Mouse (Mus musculus): ENCODE data around the gene Ciita. TPM values are rescaled to one million over a fixed set of nuclear protein-coding genes. Genes with fewer than 3 reads are reported as not detected.

Ciita gene
- total RNA-seq, 2 experiments from 2014 or later = 0.70 TPM; not detected in 1

DNA sequence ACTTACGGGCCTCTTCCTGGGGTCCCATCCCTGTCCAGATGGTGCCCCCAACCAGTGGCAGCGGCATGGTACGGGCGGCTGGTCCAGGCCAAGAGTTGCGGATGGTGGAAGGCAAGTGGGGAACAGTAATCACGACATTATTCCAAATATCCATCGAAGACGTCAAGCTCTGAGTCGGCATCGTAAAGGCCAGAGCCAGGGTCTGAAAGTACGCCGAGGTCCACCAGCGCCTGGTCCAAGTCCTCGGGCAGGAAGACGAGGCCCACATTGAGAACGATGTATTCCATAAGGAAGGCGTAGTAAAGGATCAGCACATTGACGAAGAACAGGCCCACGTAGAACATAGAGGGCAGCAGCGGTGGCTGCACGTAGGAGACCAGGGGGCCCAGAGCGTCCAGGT, 62.4 kb downstream of the Ciita start:
- ATAC-seq (replicated peaks; ENCODE audit: low FRiP score, low TSS enrichment, poor library complexity, severe bottlenecking) = no peak

DNA sequence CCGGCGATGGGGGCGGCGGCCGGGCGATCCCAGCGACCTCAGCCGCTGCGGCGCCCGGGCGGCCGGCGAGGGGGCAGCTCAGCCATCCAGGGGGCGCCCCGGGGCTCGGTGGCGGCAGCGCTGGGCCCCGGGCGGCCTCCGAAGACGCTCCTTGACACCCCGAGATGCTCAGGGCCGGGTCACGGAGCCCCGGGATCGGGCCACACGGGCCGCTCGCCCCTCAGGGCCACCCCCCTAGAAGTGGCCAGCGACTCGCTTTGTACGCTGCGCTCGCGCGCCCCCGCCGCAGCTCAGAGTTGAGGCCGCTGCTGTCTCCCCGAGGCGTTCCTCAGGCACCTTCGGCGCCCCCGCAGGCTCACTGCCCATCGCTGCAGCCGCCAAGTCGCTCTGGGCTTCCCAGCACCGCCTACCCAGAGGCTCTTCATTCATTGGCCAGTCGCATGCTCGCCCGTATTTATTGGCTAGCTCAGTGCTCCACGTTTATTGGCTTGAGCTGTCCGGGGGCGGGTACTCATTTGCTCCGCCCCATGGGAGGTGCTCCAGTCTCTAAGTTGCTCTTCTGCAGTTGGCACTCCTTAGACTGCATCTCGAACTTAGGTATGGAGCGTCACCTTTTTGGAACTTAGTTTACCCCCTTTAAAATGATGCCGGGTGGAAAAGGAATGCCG, 63.0 kb downstream of the Ciita start, which contains the start of gene Dexi:
TSS of gene Dexi (minus strand) at position 357 of the 668 bp plus-strand sequence.
- ATAC-seq (replicated peaks; ENCODE audit: low FRiP score, low TSS enrichment, poor library complexity, severe bottlenecking) = peak; percentile 92

DNA sequence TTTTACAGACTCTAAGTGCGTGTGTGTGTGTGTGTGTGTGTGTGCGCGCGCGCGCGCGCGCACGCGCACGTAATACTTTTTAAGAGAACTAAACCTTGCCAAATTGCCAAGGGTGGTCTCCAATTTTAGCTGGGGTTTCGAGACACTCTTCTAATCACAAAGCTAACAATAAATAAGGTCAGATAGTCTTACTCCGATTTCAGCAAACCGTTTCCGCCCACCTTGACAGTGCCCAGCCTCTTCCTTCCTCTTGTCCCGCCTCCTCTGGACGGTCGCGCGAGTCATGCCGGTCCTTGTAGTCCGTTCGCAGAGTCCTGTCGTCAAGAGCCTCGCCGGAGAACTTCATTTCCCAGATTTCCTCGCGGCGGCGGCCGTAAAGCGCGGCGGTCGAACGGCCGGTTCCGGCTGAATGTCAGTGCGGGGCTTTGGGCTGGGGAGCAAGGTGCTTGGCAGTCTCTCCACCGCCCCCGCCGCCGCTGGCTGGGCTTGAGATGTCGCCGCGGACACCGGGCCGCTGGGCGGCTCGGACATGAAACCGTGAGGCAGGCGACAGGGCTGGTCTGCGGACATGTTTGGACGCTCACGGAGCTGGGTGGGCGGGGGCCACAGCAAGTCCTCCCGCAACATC, 65.2 kb downstream of the Ciita start, which contains the start of gene Clec16a:
TSS of gene Clec16a (plus strand) at position 345 of the 628 bp plus-strand sequence.
- peak; percentile 77 for ATAC-seq (replicated peaks; ENCODE audit: low FRiP score, low TSS enrichment, poor library complexity, severe bottlenecking)

DNA sequence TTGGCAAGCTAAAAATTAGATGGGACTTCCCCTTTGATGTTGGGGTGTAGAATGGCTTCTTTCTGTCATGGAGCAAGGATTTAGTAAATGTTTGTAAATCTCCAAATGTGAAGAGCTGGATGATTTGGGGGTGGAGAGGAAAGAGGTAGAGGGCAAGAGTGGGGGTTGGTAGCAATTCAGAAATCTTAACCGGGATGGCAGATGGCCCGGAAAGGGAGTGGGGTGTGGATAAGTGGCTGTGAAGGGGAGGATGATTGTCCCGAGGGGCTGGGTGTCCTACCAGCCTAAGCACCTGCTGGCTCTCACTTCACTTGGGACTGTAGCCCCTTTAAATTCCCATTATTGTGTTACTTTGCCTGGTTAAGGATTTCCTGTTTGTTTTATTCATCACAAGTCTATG, 67.0 kb downstream of the Ciita start:
- no peak for ATAC-seq (replicated peaks; ENCODE audit: low FRiP score, low TSS enrichment, poor library complexity, severe bottlenecking)

DNA sequence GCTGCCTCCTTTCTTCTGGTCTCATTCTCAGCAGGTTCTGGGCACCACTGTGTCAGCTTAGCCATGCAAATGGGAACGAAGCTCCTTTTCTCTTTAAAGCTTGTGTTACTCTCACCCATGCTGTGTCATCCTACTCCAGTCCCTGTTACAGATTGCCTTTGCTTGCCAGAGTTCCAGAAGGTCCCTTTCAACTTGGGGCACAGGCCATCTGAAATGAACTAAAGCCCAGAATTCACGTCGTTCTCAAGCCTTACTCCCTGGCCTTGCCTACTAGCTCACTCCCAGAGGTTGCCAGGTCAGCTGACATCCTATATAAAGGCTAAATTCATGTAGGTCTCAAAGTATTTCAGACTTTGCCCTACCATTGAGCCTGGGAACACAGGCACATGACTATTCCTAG, 69.1 kb downstream of the Ciita start:
- no peak for ATAC-seq (replicated peaks; ENCODE audit: low FRiP score, low TSS enrichment, poor library complexity, severe bottlenecking)

DNA sequence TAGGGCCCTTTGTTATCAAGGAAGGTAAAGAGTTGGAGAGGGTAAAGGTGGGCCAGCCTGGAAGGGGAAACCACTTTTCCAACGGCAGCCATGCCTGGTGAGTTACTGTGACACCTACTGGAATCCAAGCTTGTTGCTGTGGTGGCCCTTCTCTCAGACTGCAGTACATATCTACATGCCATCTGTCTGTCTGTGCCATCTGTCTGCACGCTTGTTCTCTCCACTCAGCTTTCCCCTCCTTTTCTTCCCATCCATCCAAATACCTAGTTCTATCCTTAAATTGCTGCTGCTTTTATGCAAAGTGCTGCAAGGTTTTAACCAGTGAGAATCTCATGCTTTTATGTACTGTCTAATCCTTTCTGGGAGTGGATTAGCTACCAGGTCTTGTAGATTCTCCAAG, 69.7 kb downstream of the Ciita start:
- no peak for ATAC-seq (replicated peaks; ENCODE audit: low FRiP score, low TSS enrichment, poor library complexity, severe bottlenecking)

DNA sequence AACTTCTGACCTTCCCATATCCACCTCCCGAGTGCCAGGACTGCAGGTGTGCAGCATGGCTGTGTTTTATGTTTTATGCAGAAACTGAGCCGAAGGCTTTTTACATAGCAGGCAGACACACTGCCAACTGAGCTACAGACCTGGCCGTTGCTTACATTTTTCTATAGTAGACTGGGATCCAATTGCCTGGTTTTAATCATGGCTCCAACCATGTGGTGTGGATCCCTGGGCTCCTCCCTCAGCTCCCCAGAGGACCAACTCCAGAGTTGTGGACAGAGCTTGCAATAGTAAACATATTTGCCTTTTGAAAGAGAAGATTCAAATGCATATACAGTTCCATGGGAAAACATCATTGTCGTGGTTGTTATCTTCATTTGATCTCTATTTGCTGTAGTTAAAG, 71.7 kb downstream of the Ciita start:
- no peak for ATAC-seq (replicated peaks; ENCODE audit: low FRiP score, low TSS enrichment, poor library complexity, severe bottlenecking)

DNA sequence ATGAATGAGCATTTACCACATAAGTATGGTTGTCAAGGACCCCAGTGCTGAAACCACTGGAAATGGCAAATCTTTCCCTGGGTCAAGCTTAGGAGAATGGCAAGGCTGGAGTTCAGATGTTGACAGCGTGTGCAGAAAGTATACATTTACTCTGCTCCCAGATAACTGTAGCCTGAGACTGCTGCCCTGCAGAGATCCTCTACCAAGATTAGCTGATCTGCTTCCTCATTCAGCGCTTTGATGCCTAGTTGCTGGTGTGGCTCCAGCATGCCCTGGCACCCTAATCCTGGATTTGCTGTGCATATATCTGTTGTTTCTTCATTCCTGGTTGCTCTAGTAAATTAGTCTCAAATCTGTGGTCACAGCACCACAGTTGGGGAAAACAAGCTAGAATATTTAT, 74.0 kb downstream of the Ciita start:
- ATAC-seq (replicated peaks; ENCODE audit: low FRiP score, low TSS enrichment, poor library complexity, severe bottlenecking) = peak; percentile 60

DNA sequence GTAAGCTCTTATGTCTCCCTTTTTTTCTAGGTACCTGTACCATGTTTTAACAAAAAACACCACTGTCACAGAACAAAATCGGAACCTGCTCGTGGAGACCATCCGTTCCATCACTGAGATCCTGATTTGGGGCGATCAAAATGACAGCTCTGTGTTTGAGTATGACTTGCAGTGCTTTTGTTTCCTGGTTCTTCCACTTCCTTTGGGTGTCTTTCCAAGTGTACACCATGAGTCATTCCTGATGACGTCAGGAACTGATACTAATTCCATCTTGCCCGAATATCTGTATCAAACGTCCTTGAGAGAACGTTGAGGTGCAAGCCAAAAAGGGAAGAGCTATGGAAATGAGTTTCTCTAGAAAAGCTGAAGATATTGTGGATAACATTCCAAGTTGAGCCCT, 80.1 kb downstream of the Ciita start:
- ATAC-seq (replicated peaks; ENCODE audit: low FRiP score, low TSS enrichment, poor library complexity, severe bottlenecking) = no peak

DNA sequence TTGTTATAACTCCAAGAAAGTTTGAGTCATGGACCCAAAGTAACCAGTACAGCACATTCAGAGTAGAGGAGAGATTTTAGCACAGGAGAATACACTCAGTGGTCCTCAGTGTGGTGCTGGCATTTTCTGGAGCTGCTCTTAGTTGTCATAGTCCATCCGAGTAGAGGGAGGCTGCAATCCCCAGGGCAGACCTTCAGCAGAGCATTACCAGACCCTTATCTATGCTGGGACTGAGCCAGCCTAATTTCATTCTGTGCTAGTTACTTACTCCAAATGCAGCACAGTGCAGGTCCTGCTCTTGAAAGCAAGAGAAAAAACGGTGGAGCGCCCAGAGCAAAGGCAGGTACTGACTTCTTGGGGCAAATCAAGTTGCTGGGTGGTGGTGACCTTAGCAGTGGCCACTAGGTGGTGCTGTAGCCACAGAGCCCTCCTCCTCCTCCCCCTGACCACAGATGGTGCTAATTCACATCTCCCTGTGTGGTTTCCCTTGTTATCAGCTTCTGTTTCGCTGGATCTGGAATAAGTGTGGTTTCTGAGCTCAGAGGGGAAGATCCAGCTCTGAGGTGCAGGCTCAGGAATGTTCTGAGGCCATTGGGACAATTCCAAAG, 85.5 kb downstream of the Ciita start:
- ATAC-seq (replicated peaks; ENCODE audit: low FRiP score, low TSS enrichment, poor library complexity, severe bottlenecking) = peak; percentile 97

DNA sequence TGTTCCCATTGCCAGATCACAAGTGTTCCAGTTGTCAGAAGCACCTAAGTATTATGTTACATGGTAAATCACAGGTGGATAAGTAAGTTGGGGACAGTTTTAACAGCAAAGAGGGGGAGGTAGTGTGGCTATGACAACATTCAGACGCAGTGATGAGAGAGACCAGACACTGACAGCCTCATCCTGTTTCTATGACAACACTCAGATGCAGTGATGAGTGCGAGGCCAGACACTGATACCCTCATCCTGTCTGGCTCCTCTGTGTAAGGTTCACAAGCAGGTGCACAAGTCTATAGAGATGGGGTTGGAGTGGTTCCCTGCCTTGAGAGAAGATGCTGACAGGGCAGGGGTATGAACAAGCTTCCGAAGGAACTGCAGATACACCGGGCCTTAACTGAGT, 87.3 kb downstream of the Ciita start:
- ATAC-seq (replicated peaks; ENCODE audit: low FRiP score, low TSS enrichment, poor library complexity, severe bottlenecking) = no peak

DNA sequence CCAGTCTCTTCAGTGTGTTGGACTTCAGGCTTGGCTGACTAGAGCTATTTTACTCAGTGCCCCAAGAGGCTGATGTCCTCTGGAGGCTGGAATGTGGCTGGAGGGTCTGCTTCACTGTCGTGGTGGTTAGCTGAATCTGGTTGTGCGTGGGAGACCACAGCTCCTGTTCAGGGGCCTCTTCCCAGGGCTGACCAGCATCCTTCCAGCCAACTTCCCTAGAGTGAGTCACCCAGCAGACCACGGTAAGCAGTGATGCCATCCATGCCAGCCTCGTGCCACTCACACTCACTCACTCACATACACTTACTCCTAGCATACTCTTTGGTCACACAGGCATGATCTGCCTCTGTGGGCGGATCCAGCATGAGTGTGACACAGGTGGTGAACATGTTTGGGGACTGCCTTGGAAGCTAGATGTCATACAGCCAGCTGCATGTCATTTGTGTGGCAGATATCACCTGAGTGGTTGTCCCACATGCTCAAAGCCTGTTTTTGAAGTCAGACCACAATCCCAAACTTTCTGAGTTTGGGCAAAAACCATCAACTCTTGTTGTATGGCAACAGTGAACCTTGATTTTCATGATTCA, 90.0 kb downstream of the Ciita start:
- ATAC-seq (replicated peaks; ENCODE audit: low FRiP score, low TSS enrichment, poor library complexity, severe bottlenecking) = no peak

DNA sequence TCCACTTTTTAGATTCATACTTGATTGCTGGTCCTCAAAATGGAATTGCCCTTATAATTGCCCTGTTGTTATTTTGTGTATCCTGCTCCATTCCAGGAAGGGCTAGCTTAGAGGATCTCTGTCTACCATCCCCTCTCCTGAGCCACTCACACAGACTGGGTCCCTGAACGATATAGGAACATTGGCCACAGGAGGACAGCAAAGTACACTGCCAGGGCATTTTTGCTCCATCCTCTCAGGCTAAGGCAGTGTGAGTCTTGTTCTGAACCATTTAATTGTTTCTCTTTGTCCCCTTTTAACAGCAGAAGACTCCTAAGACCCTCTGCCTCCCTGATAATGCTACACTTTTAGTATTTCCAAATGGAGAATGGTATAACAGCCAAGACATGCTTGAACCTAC, 90.8 kb downstream of the Ciita start:
- ATAC-seq (replicated peaks; ENCODE audit: low FRiP score, low TSS enrichment, poor library complexity, severe bottlenecking) = no peak

DNA sequence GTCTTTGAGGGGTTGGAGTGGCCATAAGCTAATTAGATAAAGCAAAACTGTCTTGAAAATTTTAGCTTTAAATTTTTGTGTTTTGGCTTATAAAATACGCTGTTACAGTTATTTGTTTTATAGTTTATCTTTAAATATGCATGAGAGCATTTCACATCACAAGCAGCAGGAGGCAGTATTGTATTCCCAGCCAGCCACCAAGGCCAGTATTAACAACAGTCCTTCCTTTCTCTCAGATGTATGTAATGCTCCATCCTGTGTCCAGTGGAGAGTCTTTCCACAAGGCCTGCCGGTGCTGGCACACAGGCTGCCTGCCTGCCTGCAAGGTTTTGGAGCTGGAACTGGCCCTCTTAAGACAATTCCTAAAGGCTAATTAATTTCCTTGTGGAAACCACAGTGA, 92.0 kb downstream of the Ciita start:
- ATAC-seq (replicated peaks; ENCODE audit: low FRiP score, low TSS enrichment, poor library complexity, severe bottlenecking) = 0 out of 2 replicates have a peak, but pooled peaks have one; percentile 42

DNA sequence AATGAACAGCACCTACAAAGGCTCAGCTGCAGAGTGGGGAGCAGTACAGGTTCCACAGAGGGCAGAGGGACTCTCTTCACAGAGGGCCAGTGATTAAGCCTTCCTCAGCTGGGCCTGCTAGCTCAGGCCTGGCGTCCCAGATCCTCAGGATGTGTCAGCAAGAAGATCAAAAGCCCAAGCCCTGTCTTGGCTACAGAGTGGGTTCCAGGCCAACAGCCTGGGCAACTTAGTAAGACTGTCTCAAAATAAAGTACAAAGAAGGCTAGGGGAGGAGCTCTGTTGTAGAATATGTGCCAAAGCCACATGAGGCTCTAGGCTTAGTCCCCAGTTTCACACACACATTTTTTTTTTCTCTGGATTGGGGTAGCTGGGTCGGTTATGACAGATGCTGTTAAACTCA, 95.1 kb downstream of the Ciita start:
- ATAC-seq (replicated peaks; ENCODE audit: low FRiP score, low TSS enrichment, poor library complexity, severe bottlenecking) = no peak

DNA sequence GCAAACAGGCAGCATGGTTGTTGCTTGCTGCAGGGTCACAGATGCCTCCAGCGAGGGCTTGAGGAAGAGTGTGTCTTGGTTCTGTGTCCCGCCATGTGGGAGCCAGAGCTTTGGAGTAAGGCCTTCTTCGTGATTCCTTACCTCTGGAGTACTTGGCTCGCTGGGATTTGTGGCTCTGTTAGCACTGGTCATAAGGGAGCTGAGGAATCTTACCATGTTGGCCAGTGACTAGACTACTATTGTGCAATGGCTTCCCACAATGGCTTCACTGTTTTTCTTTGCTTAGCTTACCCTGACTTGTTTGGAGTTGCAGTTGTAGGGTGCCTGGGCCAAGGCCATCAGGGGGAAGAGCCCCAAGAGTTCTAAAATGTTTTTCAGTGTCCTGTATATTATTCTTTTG, 96.1 kb downstream of the Ciita start:
- ATAC-seq (replicated peaks; ENCODE audit: low FRiP score, low TSS enrichment, poor library complexity, severe bottlenecking) = no peak

DNA sequence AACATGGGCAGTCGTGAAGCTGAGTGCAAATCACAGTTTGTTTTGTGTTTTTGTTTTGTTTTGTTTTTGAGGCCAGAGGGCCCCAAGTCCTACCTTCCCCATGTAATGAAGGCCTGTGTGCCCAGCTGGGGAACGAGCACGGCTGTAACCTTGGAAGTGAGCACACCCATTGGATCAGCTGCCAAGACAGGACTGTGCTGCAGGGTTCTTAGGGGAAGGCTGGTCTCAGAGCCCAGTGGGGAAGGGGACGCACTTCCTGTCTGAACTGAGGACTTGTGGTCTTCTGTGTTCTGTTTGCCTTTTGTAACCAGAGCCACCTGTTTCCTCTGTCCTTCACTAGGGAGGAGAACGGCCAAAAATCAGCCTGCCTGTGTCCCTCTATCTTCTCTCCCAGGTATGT, 97.7 kb downstream of the Ciita start:
- ATAC-seq (replicated peaks; ENCODE audit: low FRiP score, low TSS enrichment, poor library complexity, severe bottlenecking) = no peak
